28 mouse cellular contexts compared by ENCODE assay signal in the genomic region with DNA sequence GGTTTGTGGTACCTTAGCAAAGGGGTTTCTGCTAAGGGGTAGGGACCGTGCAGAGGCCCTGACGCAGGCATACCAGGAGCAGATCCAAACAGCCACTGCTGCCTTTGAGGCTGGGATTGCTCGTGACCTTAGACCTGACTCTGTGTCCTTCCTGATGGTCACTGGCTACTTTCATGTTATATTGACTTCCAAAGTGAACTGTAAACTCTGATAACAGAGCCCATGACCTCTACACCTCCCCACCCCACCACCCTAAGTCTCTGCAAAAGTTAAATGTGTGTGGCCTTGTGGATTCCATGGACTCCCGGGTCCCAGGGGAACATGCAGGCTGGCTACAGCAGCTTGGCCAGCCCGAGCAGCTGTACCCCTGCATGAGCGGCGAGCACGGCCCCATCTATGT. TPM values are rescaled to one million over a fixed set of nuclear protein-coding genes. Genes with fewer than 3 reads are reported as not detected.
DNase-seq lines count a peak whose midpoint lies in the region; ATAC-seq and TF ChIP-seq lines count a peak whose summit lies in the region.
"Had no signal": no experiment of that assay in that cellular context is flagged by ENCODE, and none has a peak within 500 bp of the region (broad histone marks: within the 10 kb centered on the region; RNA-seq: fewer than 3 reads in every experiment).

No protein-coding gene starts in this region.

- TF ChIP-seq CTCF in liver, embryonic 14.5 days (IDR thresholded peaks at IDR 0.05; ENCODE audit: low read depth), result no peak
- TF ChIP-seq CTCF in liver, postnatal 0 days (IDR thresholded peaks at IDR 0.05; ENCODE audit: low read depth), result no peak

- intact Hi-C loops in heart, postnatal 10 days (cut with DNase I), result no loop called here

- H3K27me3 ChIP-seq in heart, embryonic 13.5 days (replicated peaks), result no peaks in the 10 kb centered on the region
- no peaks in the 10 kb centered on the region for H3K27me3 ChIP-seq in liver, embryonic 11.5 days (replicated peaks; ENCODE audit: control insufficient read depth, insufficient read depth, low read length)
- no peaks in the 10 kb centered on the region for H3K27me3 ChIP-seq in liver, embryonic 14.5 days (ENCODE audit: control insufficient read depth, insufficient read depth, low read length)
- H3K27me3 ChIP-seq in liver, postnatal 0 days (ENCODE audit: insufficient read depth, low read length), result no peaks in the 10 kb centered on the region
- no peaks in the 10 kb centered on the region for H3K27me3 ChIP-seq in midbrain, embryonic 10.5 days (ENCODE audit: low read depth, poor library complexity, severe bottlenecking)
- H3K27me3 ChIP-seq: CH12.LX; embryonic facial prominence, embryonic 12.5 days; embryonic facial prominence, embryonic 15.5 days; Patski had no signal

- ATAC-seq in heart, embryonic 13.5 days (ENCODE audit: extremely low read depth, insufficient number of reproducible peaks, low FRiP score, low TSS enrichment), result no peak
- no peak for ATAC-seq in liver, embryonic 11.5 days (replicated peaks; ENCODE audit: low FRiP score)
- no peak for ATAC-seq in liver, embryonic 14.5 days (ENCODE audit: insufficient read depth)
- peak; percentile 7; the same call in 1 of the 2 replicates for ATAC-seq in liver, postnatal 0 days
- ATAC-seq: forebrain, embryonic 14.5 days; forebrain, postnatal 0 days; hindbrain, postnatal 0 days; inflammation-experienced regulatory T-cells, adult 6 months; Patski had no signal

- H3K4me3 ChIP-seq in heart, embryonic 13.5 days, result no peak overlapping the region
- H3K4me3 ChIP-seq in liver, embryonic 11.5 days (ENCODE audit: low read depth, low read length), result no peak overlapping the region
- H3K4me3 ChIP-seq in liver, embryonic 14.5 days (ENCODE audit: insufficient read depth in 1 of 2, low read depth in 2 of 2, low read length in 2 of 2), result no peak overlapping the region
- no peak overlapping the region for H3K4me3 ChIP-seq in liver, postnatal 0 days (ENCODE audit: low read depth, low read length)
- no peak overlapping the region for H3K4me3 ChIP-seq in midbrain, embryonic 10.5 days
- H3K4me3 ChIP-seq: embryonic facial prominence, embryonic 12.5 days; embryonic facial prominence, embryonic 15.5 days; gastrocnemius, adult 2 months; hindbrain, embryonic 10.5 days had no signal

- peaks cover 23% of the 10 kb centered on the region for H3K36me3 ChIP-seq in heart, embryonic 13.5 days
- peaks cover 2% of the 10 kb centered on the region for H3K36me3 ChIP-seq in liver, embryonic 11.5 days (ENCODE audit: control insufficient read depth, insufficient read depth, low read length)
- no peaks in the 10 kb centered on the region for H3K36me3 ChIP-seq in liver, embryonic 14.5 days (replicated peaks; ENCODE audit: control insufficient read depth, insufficient read depth, low read depth)
- H3K36me3 ChIP-seq in liver, postnatal 0 days (replicated peaks; ENCODE audit: insufficient read depth, low read length), result no peaks in the 10 kb centered on the region
- H3K36me3 ChIP-seq in midbrain, embryonic 10.5 days, result 0 out of 2 replicates have a peak, but pooled peaks cover 4% of the 10 kb centered on the region
- H3K36me3 ChIP-seq: embryonic facial prominence, embryonic 12.5 days; embryonic facial prominence, embryonic 15.5 days had no signal

- H3K9ac ChIP-seq in heart, embryonic 13.5 days, result no peak overlapping the region
- H3K9ac ChIP-seq in liver, embryonic 11.5 days (ENCODE audit: low read depth, low read length), result 0 out of 2 replicates have a peak overlapping the region, but pooled peaks have one; percentile 14
- no peak overlapping the region for H3K9ac ChIP-seq in liver, embryonic 14.5 days (replicated peaks)
- H3K9ac ChIP-seq in liver, postnatal 0 days (replicated peaks), result no peak overlapping the region
- H3K9ac ChIP-seq: embryonic facial prominence, embryonic 12.5 days; embryonic facial prominence, embryonic 15.5 days; forebrain, postnatal 0 days; hindbrain, embryonic 14.5 days had no signal

- H3K9me3 ChIP-seq in heart, embryonic 13.5 days, result no peaks in the 10 kb centered on the region
- no peaks in the 10 kb centered on the region for H3K9me3 ChIP-seq in liver, embryonic 11.5 days (ENCODE audit: control insufficient read depth, low read length)
- no peaks in the 10 kb centered on the region for H3K9me3 ChIP-seq in liver, embryonic 14.5 days (ENCODE audit: control insufficient read depth, low read length)
- H3K9me3 ChIP-seq in liver, postnatal 0 days (ENCODE audit: low read length), result no peaks in the 10 kb centered on the region
- no peaks in the 10 kb centered on the region for H3K9me3 ChIP-seq in midbrain, embryonic 10.5 days (replicated peaks)
- H3K9me3 ChIP-seq: embryonic facial prominence, embryonic 12.5 days; embryonic facial prominence, embryonic 15.5 days; G1E; hindbrain, embryonic 10.5 days had no signal

- DNase-seq in heart, postnatal 10 days, result no peak
- DNase-seq in liver, embryonic 11.5 days (ENCODE audit: low spot score), result no peak
- DNase-seq in liver, embryonic 14.5 days (ENCODE audit: low read depth in 3 of 3, low spot score in 3 of 3), result no peak
- DNase-seq in liver, postnatal 0 days, result no peak
- DNase-seq in midbrain, embryonic 10.5 days (ENCODE audit: low spot score), result no peak
- DNase-seq in right cerebral cortex, adult 18-20 months, result no peak
- DNase-seq: adrenal gland, postnatal 10 days; adrenal gland, postnatal 36 days; B cell, adult 2 months; cerebellum, adult 11 months; cerebellum, adult 2 months; cerebellum, adult 9-11 months; cerebellum, postnatal 25 days; forebrain, postnatal 0 days; gastrocnemius, postnatal 14 days; heart, postnatal 36 days had no signal

- peaks cover 90% of the 10 kb centered on the region for H3K4me1 ChIP-seq in heart, embryonic 13.5 days
- H3K4me1 ChIP-seq in liver, embryonic 11.5 days (replicated peaks; ENCODE audit: control insufficient read depth, insufficient read depth, low read length), result peaks cover 86% of the 10 kb centered on the region
- H3K4me1 ChIP-seq in liver, embryonic 14.5 days (replicated peaks; ENCODE audit: control insufficient read depth in 2 of 2, insufficient read depth in 2 of 2, low read length in 1 of 2), result peaks cover 74 to 94% of the 10 kb centered on the region in 2 experiments
- H3K4me1 ChIP-seq in liver, postnatal 0 days (ENCODE audit: insufficient read depth), result peaks cover 77% of the 10 kb centered on the region
- H3K4me1 ChIP-seq in midbrain, embryonic 10.5 days, result peaks cover 13% of the 10 kb centered on the region

- H3K4me2 ChIP-seq in heart, embryonic 13.5 days, result no peak overlapping the region
- no peak overlapping the region for H3K4me2 ChIP-seq in liver, embryonic 11.5 days
- H3K4me2 ChIP-seq in liver, embryonic 14.5 days (ENCODE audit: low read depth), result no peak overlapping the region
- H3K4me2 ChIP-seq in liver, postnatal 0 days (ENCODE audit: low read depth, low read length), result no peak overlapping the region
- H3K4me2 ChIP-seq: embryonic facial prominence, embryonic 12.5 days; embryonic facial prominence, embryonic 15.5 days; hindbrain, embryonic 14.5 days had no signal

- H3K27ac ChIP-seq in heart, embryonic 13.5 days (replicated peaks), result peak overlapping the region; percentile 13; the same call in 1 of the 2 replicates
- peak overlapping the region; percentile 60 for H3K27ac ChIP-seq in liver, embryonic 11.5 days (ENCODE audit: low read depth, low read length)
- H3K27ac ChIP-seq in liver, embryonic 14.5 days, result peak overlapping the region; percentile 14; the same call in 1 of the 2 replicates
- peak overlapping the region; percentile 70 for H3K27ac ChIP-seq in liver, postnatal 0 days (ENCODE audit: low read depth)
- no peak overlapping the region for H3K27ac ChIP-seq in midbrain, embryonic 10.5 days (replicated peaks)
- H3K27ac ChIP-seq: embryonic facial prominence, embryonic 12.5 days; embryonic facial prominence, embryonic 15.5 days; hindbrain, embryonic 10.5 days; hindbrain, embryonic 14.5 days; hindbrain, postnatal 0 days had no signal

- 85% methylated on average over 8 of the region's 8 CpGs for WGBS in heart, embryonic 13.5 days
- WGBS in liver, embryonic 11.5 days, result 71% methylated on average over 8 of the region's 8 CpGs
- 75% methylated on average over 8 of the region's 8 CpGs for WGBS in liver, embryonic 14.5 days (ENCODE audit: insufficient replicate concordance)
- 64% methylated on average over 8 of the region's 8 CpGs for WGBS in liver, postnatal 0 days (ENCODE audit: insufficient replicate concordance)
- 96% methylated on average over 8 of the region's 8 CpGs for WGBS in midbrain, embryonic 10.5 days

- TF ChIP-seq EP300 in liver, embryonic 14.5 days (IDR thresholded peaks at IDR 0.05; ENCODE audit: low read depth), result no peak
- TF ChIP-seq EP300 in liver, postnatal 0 days (IDR thresholded peaks at IDR 0.05; ENCODE audit: low read depth), result no peak

RNA-seq across cellular contexts. Expression of a gene that starts 34.4 kb away (rescaled TPM):
- 28.2 and 29.2 TPM in 2 replicates for polyA plus RNA-seq in heart, embryonic 13.5 days (2015; fragmentation: Nextera tagmentation; extraction: Ambion mirVana)
- 100 to 1,000 TPM; 137 to 148 TPM for total RNA-seq in heart, postnatal 10 days (2021)
- 16.6 and 20.2 TPM in 2 replicates for polyA plus RNA-seq in liver, embryonic 11.5 days (2014; fragmentation: Nextera tagmentation; extraction: Ambion mirVana)
- polyA plus RNA-seq in liver, embryonic 14.5 days (2012; rRNA removed), result 6.0 and 8.1 TPM in 2 replicates
- 9.4 and 12.8 TPM in 2 replicates for polyA plus RNA-seq in liver, embryonic 14.5 days (2014; fragmentation: Nextera tagmentation; extraction: Ambion mirVana)
- polyA plus RNA-seq in liver, postnatal 0 days (2015; fragmentation: Nextera tagmentation; extraction: Ambion mirVana), result 4.0 and 4.5 TPM in 2 replicates
- polyA plus RNA-seq in midbrain, embryonic 10.5 days (2016; fragmentation: Nextera tagmentation; extraction: Ambion mirVana), result 9.0 and 10.2 TPM in 2 replicates
